14 mouse cellular contexts compared by ENCODE assay signal in the genomic region with DNA sequence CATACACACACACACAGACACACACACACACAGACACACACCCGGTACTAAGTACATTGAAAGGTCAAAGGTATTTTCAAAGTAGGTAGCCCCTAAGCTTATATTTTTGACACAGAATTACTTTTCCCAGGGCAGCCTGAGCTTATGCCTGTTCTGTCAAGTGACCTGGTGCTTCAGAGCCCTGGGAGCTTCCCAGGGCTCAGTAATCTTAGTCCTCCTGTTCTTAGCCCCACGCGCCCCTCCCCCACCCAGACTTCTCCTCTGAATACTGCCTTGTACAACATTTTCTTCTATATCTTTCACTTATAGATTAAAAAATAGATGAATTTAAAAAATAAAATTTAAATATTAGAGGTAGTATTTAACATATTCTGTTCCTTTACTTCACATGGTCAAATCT. TPM values are rescaled to one million over a fixed set of nuclear protein-coding genes. Genes with fewer than 3 reads are reported as not detected.
DNase-seq lines count a peak whose midpoint lies in the region; ATAC-seq lines count a peak whose summit lies in the region.
"Had no signal": no experiment of that assay in that cellular context is flagged by ENCODE, and none has a peak within 500 bp of the region (broad histone marks: within the 10 kb centered on the region; RNA-seq: fewer than 3 reads in every experiment).

No protein-coding gene starts in this region.

- WGBS in hindbrain, embryonic 13.5 days = 27% methylated on average over 3 of the region's 3 CpGs
- WGBS in midbrain, embryonic 13.5 days = 10% methylated on average over 3 of the region's 3 CpGs

- H3K4me1 ChIP-seq in hindbrain, embryonic 13.5 days (replicated peaks) = peaks cover 21% of the 10 kb centered on the region
- peaks cover 37% of the 10 kb centered on the region for H3K4me1 ChIP-seq in midbrain, embryonic 13.5 days (replicated peaks)

- H3K4me3 ChIP-seq in hindbrain, embryonic 13.5 days = peak overlapping the region; percentile 50
- H3K4me3 ChIP-seq in midbrain, embryonic 13.5 days (replicated peaks) = peak overlapping the region; percentile 45
- H3K4me3 ChIP-seq: forebrain, embryonic 13.5 days; liver, embryonic 12.5 days; megakaryocyte, embryonic 14.5 days had no signal

- DNase-seq in cerebellum, postnatal 10 days = peak; percentile 65 to 77
- DNase-seq in cerebellum, adult 18-20 months = no peak
- peak; percentile 63 for DNase-seq in NIH3T3 (ENCODE audit: low read depth)
- DNase-seq in adrenal gland, postnatal 10 days = no peak
- DNase-seq: right cerebral cortex, postnatal 4 days had no signal

- H3K4me2 ChIP-seq in hindbrain, embryonic 13.5 days = peak overlapping the region; percentile 46
- H3K4me2 ChIP-seq in midbrain, embryonic 13.5 days (replicated peaks) = peak overlapping the region; percentile 41
- H3K4me2 ChIP-seq: forebrain, embryonic 13.5 days; liver, embryonic 12.5 days had no signal

- H3K27me3 ChIP-seq in hindbrain, embryonic 13.5 days = 0 out of 2 replicates have a peak, but pooled peaks cover 4% of the 10 kb centered on the region
- H3K27me3 ChIP-seq in midbrain, embryonic 13.5 days = peaks cover 14% of the 10 kb centered on the region
- H3K27me3 ChIP-seq: Patski had no signal

- H3K9ac ChIP-seq in hindbrain, embryonic 13.5 days = peak overlapping the region; percentile 77
- peak overlapping the region; percentile 55 for H3K9ac ChIP-seq in midbrain, embryonic 13.5 days (replicated peaks)
- H3K9ac ChIP-seq: forebrain, embryonic 13.5 days; liver, embryonic 12.5 days had no signal

- H3K36me3 ChIP-seq in hindbrain, embryonic 13.5 days = no peaks in the 10 kb centered on the region
- H3K36me3 ChIP-seq in midbrain, embryonic 13.5 days = no peaks in the 10 kb centered on the region
- H3K36me3 ChIP-seq: liver, embryonic 12.5 days had no signal

- H3K27ac ChIP-seq in hindbrain, embryonic 13.5 days = peak overlapping the region; percentile 92
- H3K27ac ChIP-seq in midbrain, embryonic 13.5 days = peak overlapping the region; percentile 61
- H3K27ac ChIP-seq: forebrain, embryonic 13.5 days; liver, embryonic 12.5 days had no signal

- ATAC-seq in hindbrain, embryonic 13.5 days (ENCODE audit: low FRiP score) = no peak
- ATAC-seq in midbrain, embryonic 13.5 days = no peak
- no peak for ATAC-seq in erythroblast, adult 5-6 weeks (replicated peaks; ENCODE audit: low FRiP score, poor library complexity, severe bottlenecking)
- ATAC-seq in erythroid progenitor cell, adult 5-6 weeks (replicated peaks; ENCODE audit: low FRiP score, poor library complexity, severe bottlenecking) = no peak
- ATAC-seq: forebrain, embryonic 13.5 days; inflammation-experienced regulatory T-cells, adult 6 months; liver, embryonic 12.5 days; Patski had no signal

- H3K9me3 ChIP-seq in hindbrain, embryonic 13.5 days = no peaks in the 10 kb centered on the region
- H3K9me3 ChIP-seq in midbrain, embryonic 13.5 days = no peaks in the 10 kb centered on the region
- H3K9me3 ChIP-seq: forebrain, embryonic 13.5 days; liver, embryonic 12.5 days; megakaryocyte, embryonic 14.5 days had no signal

RNA-seq across cellular contexts. Expression of a gene that starts 3.6 kb away (rescaled TPM):
- 258 and 288 TPM in 2 replicates for polyA plus RNA-seq in hindbrain, embryonic 13.5 days (2015; fragmentation: Nextera tagmentation; extraction: Ambion mirVana)
- 89.1 and 122 TPM in 2 replicates for polyA plus RNA-seq in midbrain, embryonic 13.5 days (2015; fragmentation: Nextera tagmentation; extraction: Ambion mirVana)
- total RNA-seq in erythroblast, adult 5-6 weeks (2015; ENCODE audit: low replicate concordance) = not detected in 2 replicates
- not detected in 2 replicates for total RNA-seq in erythroblast, adult 5-6 weeks (2017; ENCODE audit: low replicate concordance)
- total RNA-seq in adrenal gland, postnatal 10 days (2021) = 1 to 10 TPM; 6.6 to 8.0 TPM
- not detected in 2 replicates for total RNA-seq in erythroid progenitor cell, adult 5-6 weeks (2015; ENCODE audit: low replicate concordance)
- total RNA-seq in erythroid progenitor cell, adult 5-6 weeks (2017; ENCODE audit: low replicate concordance) = 0.90 TPM in 1 of 2 replicates, not detected in the other
- polyA plus RNA-seq: Patski had no signal

Comparison
In these comparisons a context has a peak if more than half of its experiments do, and no peak if none do; other contexts are left out.
1. DNase-seq: peak in cerebellum, postnatal 10 days (2 of 2) and NIH3T3 (single experiment); none in cerebellum, adult 18-20 months (0 of 2) and adrenal gland, postnatal 10 days (single experiment).